Mouse (Mus musculus): ENCODE measurements around the gene Fndc11. TPM values are rescaled to one million over a fixed set of nuclear protein-coding genes. Genes with fewer than 3 reads are reported as not detected.

Fndc11 gene
- polyA plus RNA-seq, 1 experiment from 2014 or later = 0.26 TPM

GRCm38 (mm10) chr2:181231171-181231570 is 11.4 kb downstream of the Fndc11 start:
- Histone ChIP-seq H3K4me1 (ENCODE audit: control insufficient read depth, insufficient read depth, low read depth, low read length) (no peaks in the 10 kb centered on the region), H3K9ac (ENCODE audit: low read depth, low read length) (no peak overlapping the region), H3K27ac (ENCODE audit: low read depth, low read length) (no peak overlapping the region), H3K9me3 (ENCODE audit: control insufficient read depth, low read length) (no peaks in the 10 kb centered on the region), H3K4me3 (ENCODE audit: low read length) (no peak overlapping the region), H3K27me3 (replicated peaks; ENCODE audit: control insufficient read depth, insufficient read depth, low read length) (no peaks in the 10 kb centered on the region), H3K36me3 (ENCODE audit: control insufficient read depth, insufficient read depth, low read length) (no peaks in the 10 kb centered on the region), H3K4me2 (ENCODE audit: low read length) (no peak overlapping the region)
- WGBS = 78% methylated on average over 20 of the region's 20 CpGs
- no peak for ATAC-seq

DNA sequence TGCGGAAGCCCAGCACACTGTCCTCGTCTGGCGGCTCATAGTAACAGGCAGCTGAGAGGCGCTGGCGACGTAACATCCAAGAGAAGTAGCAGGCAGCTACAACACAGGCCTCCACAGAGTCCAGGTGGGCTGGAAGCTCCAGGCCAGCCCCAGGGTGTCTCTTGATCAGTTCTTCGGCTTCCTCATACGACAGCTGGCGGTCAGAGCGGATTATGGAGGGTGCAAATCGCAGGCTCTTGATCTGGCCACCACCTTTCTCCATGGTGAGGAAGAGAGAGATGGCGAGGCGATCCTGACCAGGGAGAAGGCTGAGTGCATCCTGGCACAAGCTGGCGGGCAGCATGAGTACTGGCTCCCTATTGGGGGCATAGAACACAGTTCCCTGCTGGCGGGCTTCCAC is 13.6 kb downstream of the Fndc11 start:
- H3K27ac ChIP-seq (ENCODE audit: low read depth, low read length) = no peak overlapping the region
- H3K9me3 ChIP-seq (ENCODE audit: control insufficient read depth, low read length) = no peaks in the 10 kb centered on the region
- H3K4me1 ChIP-seq (ENCODE audit: control insufficient read depth, insufficient read depth, low read depth, low read length) = no peaks in the 10 kb centered on the region
- H3K4me3 ChIP-seq (ENCODE audit: low read length) = no peak overlapping the region
- no peaks in the 10 kb centered on the region for H3K36me3 ChIP-seq (ENCODE audit: control insufficient read depth, insufficient read depth, low read length)
- no peaks in the 10 kb centered on the region for H3K27me3 ChIP-seq (replicated peaks; ENCODE audit: control insufficient read depth, insufficient read depth, low read length)
- no peak overlapping the region for H3K4me2 ChIP-seq (ENCODE audit: low read length)
- WGBS = 92% methylated on average over 15 of the region's 15 CpGs
- no peak overlapping the region for H3K9ac ChIP-seq (ENCODE audit: low read depth, low read length)
- ATAC-seq = no peak

DNA sequence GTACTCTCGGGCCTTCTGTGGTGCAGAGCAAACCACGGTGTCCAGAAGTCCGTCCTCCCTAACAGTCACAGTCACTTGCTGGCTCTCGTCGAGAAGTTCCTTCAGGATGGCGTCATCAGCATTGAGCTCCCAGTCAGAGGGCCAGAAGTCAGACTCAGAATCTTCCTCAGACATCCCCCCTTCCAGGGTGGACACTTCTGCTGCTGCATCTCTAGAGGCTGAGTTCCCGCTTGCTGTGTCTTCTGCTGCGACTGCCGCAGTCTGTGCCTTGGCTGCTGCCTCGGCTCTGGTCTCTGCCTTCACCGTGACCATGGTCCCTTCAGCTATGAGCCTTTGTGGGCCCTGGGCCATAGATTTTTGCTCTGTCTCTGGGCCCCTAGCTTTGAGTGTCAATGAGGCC is 14.9 kb downstream of the Fndc11 start:
- Histone ChIP-seq H3K27ac (ENCODE audit: low read depth, low read length) (no peak overlapping the region), H3K9ac (ENCODE audit: low read depth, low read length) (no peak overlapping the region), H3K4me1 (ENCODE audit: control insufficient read depth, insufficient read depth, low read depth, low read length) (no peaks in the 10 kb centered on the region), H3K27me3 (replicated peaks; ENCODE audit: control insufficient read depth, insufficient read depth, low read length) (no peaks in the 10 kb centered on the region), H3K4me2 (ENCODE audit: low read length) (no peak overlapping the region), H3K36me3 (ENCODE audit: control insufficient read depth, insufficient read depth, low read length) (no peaks in the 10 kb centered on the region), H3K9me3 (ENCODE audit: control insufficient read depth, low read length) (no peaks in the 10 kb centered on the region), H3K4me3 (ENCODE audit: low read length) (no peak overlapping the region)
- ATAC-seq = no peak
- 91% methylated on average over 11 of the region's 11 CpGs for WGBS

DNA sequence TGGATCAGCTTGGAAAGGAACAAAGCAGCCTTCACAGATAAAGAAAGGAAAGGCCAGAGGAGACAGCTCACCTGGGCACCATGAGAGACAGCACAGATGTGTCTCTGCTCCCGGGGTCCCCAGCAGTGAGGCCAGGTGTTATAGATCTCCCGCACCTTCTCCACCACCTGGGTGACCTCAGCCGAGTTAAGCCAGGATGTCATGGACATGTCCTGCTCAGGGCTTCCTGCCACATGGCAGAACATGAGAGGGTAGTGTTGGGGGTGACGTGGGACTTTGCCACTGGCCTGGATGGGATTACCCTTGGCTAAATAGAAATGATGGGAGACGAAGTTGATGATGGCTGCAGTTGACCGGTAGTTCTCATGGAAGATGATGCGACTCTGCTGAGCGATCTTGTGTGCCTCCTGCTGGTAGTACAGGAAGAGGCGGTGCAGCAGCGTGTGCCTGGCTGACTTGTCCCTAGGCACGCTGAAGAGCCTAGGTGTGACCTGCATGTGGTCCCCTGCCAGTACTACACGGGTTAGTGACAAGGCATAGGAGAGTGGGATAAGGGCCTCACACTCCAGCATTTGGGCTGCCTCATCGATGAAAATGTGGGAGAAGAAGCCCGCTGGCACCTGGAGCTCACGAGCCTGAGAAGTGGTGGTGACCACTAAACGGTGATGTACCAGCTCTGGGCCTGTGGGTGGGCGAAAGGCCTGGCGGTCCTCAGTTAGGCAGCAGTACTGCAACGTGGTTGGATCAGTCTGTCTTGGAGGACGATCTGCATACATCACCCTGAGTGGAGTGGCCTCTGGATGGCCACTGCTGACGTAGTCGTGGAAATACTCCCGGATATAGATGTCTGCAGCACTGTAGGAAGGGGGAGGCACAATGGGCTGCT is 16.1 kb downstream of the Fndc11 start:
- Histone ChIP-seq H3K27ac (ENCODE audit: low read depth, low read length) (no peak overlapping the region), H3K27me3 (replicated peaks; ENCODE audit: control insufficient read depth, insufficient read depth, low read length) (no peaks in the 10 kb centered on the region), H3K4me2 (ENCODE audit: low read length) (no peak overlapping the region), H3K36me3 (ENCODE audit: control insufficient read depth, insufficient read depth, low read length) (no peaks in the 10 kb centered on the region), H3K4me1 (ENCODE audit: control insufficient read depth, insufficient read depth, low read depth, low read length) (no peaks in the 10 kb centered on the region), H3K4me3 (ENCODE audit: low read length) (no peak overlapping the region), H3K9ac (ENCODE audit: low read depth, low read length) (no peak overlapping the region), H3K9me3 (ENCODE audit: control insufficient read depth, low read length) (no peaks in the 10 kb centered on the region)
- no peak for ATAC-seq
- 88% methylated on average over 23 of the region's 23 CpGs for WGBS

- WGBS = 93% methylated on average over 17 of the region's 17 CpGs
- no peaks in the 10 kb centered on the region for H3K27me3 ChIP-seq (replicated peaks; ENCODE audit: control insufficient read depth, insufficient read depth, low read length)
- no peak overlapping the region for H3K9ac ChIP-seq (ENCODE audit: low read depth, low read length)
- no peaks in the 10 kb centered on the region for H3K9me3 ChIP-seq (ENCODE audit: control insufficient read depth, low read length)
- H3K4me1 ChIP-seq (ENCODE audit: control insufficient read depth, insufficient read depth, low read depth, low read length) = no peaks in the 10 kb centered on the region
- H3K36me3 ChIP-seq (ENCODE audit: control insufficient read depth, insufficient read depth, low read length) = no peaks in the 10 kb centered on the region
- H3K4me3 ChIP-seq (ENCODE audit: low read length) = no peak overlapping the region
- no peak overlapping the region for H3K27ac ChIP-seq (ENCODE audit: low read depth, low read length)
- H3K4me2 ChIP-seq (ENCODE audit: low read length) = no peak overlapping the region
- ATAC-seq = no peak
Observed at GRCm38 (mm10) chr2:181237251-181238014, 17.6 kb downstream of the Fndc11 start.

GRCm38 (mm10) chr2:181238091-181238610 is 18.3 kb downstream of the Fndc11 start:
- no peaks in the 10 kb centered on the region for H3K27me3 ChIP-seq (replicated peaks; ENCODE audit: control insufficient read depth, insufficient read depth, low read length)
- H3K4me3 ChIP-seq (ENCODE audit: low read length) = no peak overlapping the region
- ATAC-seq = no peak
- no peaks in the 10 kb centered on the region for H3K9me3 ChIP-seq (ENCODE audit: control insufficient read depth, low read length)
- H3K36me3 ChIP-seq (ENCODE audit: control insufficient read depth, insufficient read depth, low read length) = no peaks in the 10 kb centered on the region
- 66% methylated on average over 10 of the region's 10 CpGs for WGBS
- no peak overlapping the region for H3K4me2 ChIP-seq (ENCODE audit: low read length)
- no peaks in the 10 kb centered on the region for H3K4me1 ChIP-seq (ENCODE audit: control insufficient read depth, insufficient read depth, low read depth, low read length)
- no peak overlapping the region for H3K9ac ChIP-seq (ENCODE audit: low read depth, low read length)
- no peak overlapping the region for H3K27ac ChIP-seq (ENCODE audit: low read depth, low read length)

GRCm38 (mm10) chr2:181238861-181239260 is 19.0 kb downstream of the Fndc11 start:
- Histone ChIP-seq H3K9me3 (ENCODE audit: control insufficient read depth, low read length) (no peaks in the 10 kb centered on the region), H3K27me3 (replicated peaks; ENCODE audit: control insufficient read depth, insufficient read depth, low read length) (no peaks in the 10 kb centered on the region), H3K36me3 (ENCODE audit: control insufficient read depth, insufficient read depth, low read length) (no peaks in the 10 kb centered on the region), H3K4me3 (ENCODE audit: low read length) (no peak overlapping the region), H3K27ac (ENCODE audit: low read depth, low read length) (no peak overlapping the region), H3K4me1 (ENCODE audit: control insufficient read depth, insufficient read depth, low read depth, low read length) (no peaks in the 10 kb centered on the region), H3K9ac (ENCODE audit: low read depth, low read length) (no peak overlapping the region), H3K4me2 (ENCODE audit: low read length) (no peak overlapping the region)
- WGBS = 72% methylated on average over 2 of the region's 2 CpGs
- no peak for ATAC-seq

DNA sequence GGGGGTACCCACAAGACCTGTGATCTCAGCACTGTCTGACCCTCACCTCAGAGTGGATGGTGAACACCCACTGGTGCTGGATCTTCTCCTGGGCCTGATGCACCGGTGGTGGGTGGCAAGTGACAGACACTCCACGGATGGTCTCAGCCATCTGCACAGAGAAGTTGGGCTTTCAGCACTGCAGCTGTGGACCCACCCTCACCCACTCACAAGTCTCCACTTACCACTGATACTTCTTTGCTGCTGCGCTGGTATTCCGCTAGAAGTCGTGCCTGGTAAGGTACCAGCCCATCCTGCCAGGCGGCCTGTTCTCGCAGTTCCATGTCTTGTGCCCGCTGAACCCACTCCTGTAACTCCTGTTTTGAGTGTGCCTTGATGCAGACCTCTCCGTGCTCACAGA is 19.4 kb downstream of the Fndc11 start:
- Histone ChIP-seq H3K36me3 (ENCODE audit: control insufficient read depth, insufficient read depth, low read length) (no peaks in the 10 kb centered on the region), H3K9me3 (ENCODE audit: control insufficient read depth, low read length) (no peaks in the 10 kb centered on the region), H3K4me2 (ENCODE audit: low read length) (no peak overlapping the region), H3K27ac (ENCODE audit: low read depth, low read length) (no peak overlapping the region), H3K4me1 (ENCODE audit: control insufficient read depth, insufficient read depth, low read depth, low read length) (no peaks in the 10 kb centered on the region), H3K27me3 (replicated peaks; ENCODE audit: control insufficient read depth, insufficient read depth, low read length) (no peaks in the 10 kb centered on the region), H3K9ac (ENCODE audit: low read depth, low read length) (no peak overlapping the region), H3K4me3 (ENCODE audit: low read length) (no peak overlapping the region)
- ATAC-seq = no peak
- 93% methylated on average over 9 of the region's 9 CpGs for WGBS

- Histone ChIP-seq H3K9ac (ENCODE audit: low read depth, low read length) (no peak overlapping the region), H3K9me3 (ENCODE audit: control insufficient read depth, low read length) (no peaks in the 10 kb centered on the region), H3K27ac (ENCODE audit: low read depth, low read length) (no peak overlapping the region), H3K4me3 (ENCODE audit: low read length) (no peak overlapping the region), H3K36me3 (ENCODE audit: control insufficient read depth, insufficient read depth, low read length) (no peaks in the 10 kb centered on the region), H3K27me3 (replicated peaks; ENCODE audit: control insufficient read depth, insufficient read depth, low read length) (no peaks in the 10 kb centered on the region), H3K4me1 (ENCODE audit: control insufficient read depth, insufficient read depth, low read depth, low read length) (no peaks in the 10 kb centered on the region), H3K4me2 (ENCODE audit: low read length) (no peak overlapping the region)
- 91% methylated on average over 13 of the region's 13 CpGs for WGBS
- ATAC-seq = no peak
Observed at GRCm38 (mm10) chr2:181240806-181241440, 21.1 kb downstream of the Fndc11 start.
